Mouse (Mus musculus): ENCODE results near the gene Parp3. TPM values are rescaled to one million over a fixed set of nuclear protein-coding genes. Genes with fewer than 3 reads are reported as not detected.

Parp3 gene
- polyA plus RNA-seq, 1 experiment from 2014 or later = 3.0 TPM

GRCm38 (mm10) chr9:106470991-106471750, 5.6 kb downstream of the Parp3 start:
- no peak overlapping the region for H3K27ac ChIP-seq (ENCODE audit: low read length)
- H3K4me2 ChIP-seq (ENCODE audit: low read depth, low read length) = peak overlapping the region; percentile 48
- no peaks in the 10 kb centered on the region for H3K36me3 ChIP-seq (ENCODE audit: control insufficient read depth, insufficient read depth, low read length)
- no peak overlapping the region for H3K9ac ChIP-seq (ENCODE audit: low read depth, low read length)
- ATAC-seq = no peak
- H3K27me3 ChIP-seq (replicated peaks; ENCODE audit: control insufficient read depth, insufficient read depth, low read length) = no peaks in the 10 kb centered on the region; the same call in 1 of the 2 replicates
- H3K4me1 ChIP-seq (ENCODE audit: control insufficient read depth, insufficient read depth, low read length) = peaks cover 39% of the 10 kb centered on the region
- H3K9me3 ChIP-seq (ENCODE audit: control insufficient read depth, low read length) = no peaks in the 10 kb centered on the region
- H3K4me3 ChIP-seq (ENCODE audit: low read length) = 0 out of 2 replicates have a peak overlapping the region, but pooled peaks have one; percentile 13
- WGBS = 70% methylated on average over 14 of the region's 14 CpGs

- no peak for ATAC-seq
- Histone ChIP-seq H3K27ac (ENCODE audit: low read length) (no peak overlapping the region), H3K4me2 (ENCODE audit: low read depth, low read length) (no peak overlapping the region), H3K9me3 (ENCODE audit: control insufficient read depth, low read length) (no peaks in the 10 kb centered on the region), H3K4me1 (ENCODE audit: control insufficient read depth, insufficient read depth, low read length) (peaks cover 34% of the 10 kb centered on the region), H3K9ac (ENCODE audit: low read depth, low read length) (no peak overlapping the region), H3K36me3 (ENCODE audit: control insufficient read depth, insufficient read depth, low read length) (no peaks in the 10 kb centered on the region), H3K4me3 (ENCODE audit: low read length) (no peak overlapping the region), H3K27me3 (replicated peaks; ENCODE audit: control insufficient read depth, insufficient read depth, low read length) (peaks cover 12% of the 10 kb centered on the region)
- WGBS = 76% methylated on average over 9 of the region's 9 CpGs
Measured at GRCm38 (mm10) chr9:106469776-106470175, 7.0 kb downstream of the Parp3 start.

- Histone ChIP-seq H3K36me3 (ENCODE audit: control insufficient read depth, insufficient read depth, low read length) (no peaks in the 10 kb centered on the region), H3K27me3 (replicated peaks; ENCODE audit: control insufficient read depth, insufficient read depth, low read length) (peaks cover 17% of the 10 kb centered on the region), H3K4me2 (ENCODE audit: low read depth, low read length) (no peak overlapping the region), H3K4me3 (ENCODE audit: low read length) (no peak overlapping the region), H3K27ac (ENCODE audit: low read length) (no peak overlapping the region), H3K4me1 (ENCODE audit: control insufficient read depth, insufficient read depth, low read length) (peaks cover 34% of the 10 kb centered on the region), H3K9ac (ENCODE audit: low read depth, low read length) (no peak overlapping the region), H3K9me3 (ENCODE audit: control insufficient read depth, low read length) (no peaks in the 10 kb centered on the region)
- no peak for ATAC-seq
- WGBS = 72% methylated on average over 6 of the region's 6 CpGs
Measured at GRCm38 (mm10) chr9:106469317-106469716, 7.4 kb downstream of the Parp3 start.

- no peaks in the 10 kb centered on the region for H3K9me3 ChIP-seq (ENCODE audit: control insufficient read depth, low read length)
- WGBS = 93% methylated on average over 7 of the region's 7 CpGs
- no peak overlapping the region for H3K4me2 ChIP-seq (ENCODE audit: low read depth, low read length)
- H3K4me3 ChIP-seq (ENCODE audit: low read length) = no peak overlapping the region
- peaks cover 25% of the 10 kb centered on the region for H3K4me1 ChIP-seq (ENCODE audit: control insufficient read depth, insufficient read depth, low read length)
- H3K27me3 ChIP-seq (replicated peaks; ENCODE audit: control insufficient read depth, insufficient read depth, low read length) = peaks cover 21% of the 10 kb centered on the region
- no peaks in the 10 kb centered on the region for H3K36me3 ChIP-seq (ENCODE audit: control insufficient read depth, insufficient read depth, low read length)
- ATAC-seq = no peak
- no peak overlapping the region for H3K27ac ChIP-seq (ENCODE audit: low read length)
- H3K9ac ChIP-seq (ENCODE audit: low read depth, low read length) = no peak overlapping the region
Measured at GRCm38 (mm10) chr9:106467746-106468145, 9.0 kb downstream of the Parp3 start.

- H3K36me3 ChIP-seq (ENCODE audit: control insufficient read depth, insufficient read depth, low read length) = no peaks in the 10 kb centered on the region
- H3K27me3 ChIP-seq (replicated peaks; ENCODE audit: control insufficient read depth, insufficient read depth, low read length) = peaks cover 21% of the 10 kb centered on the region
- H3K4me2 ChIP-seq (ENCODE audit: low read depth, low read length) = no peak overlapping the region
- ATAC-seq = no peak
- no peak overlapping the region for H3K9ac ChIP-seq (ENCODE audit: low read depth, low read length)
- no peak overlapping the region for H3K27ac ChIP-seq (ENCODE audit: low read length)
- WGBS = 81% methylated on average over 6 of the region's 6 CpGs
- no peaks in the 10 kb centered on the region for H3K9me3 ChIP-seq (ENCODE audit: control insufficient read depth, low read length)
- H3K4me3 ChIP-seq (ENCODE audit: low read length) = no peak overlapping the region
- H3K4me1 ChIP-seq (ENCODE audit: control insufficient read depth, insufficient read depth, low read length) = peaks cover 18% of the 10 kb centered on the region
Measured at GRCm38 (mm10) chr9:106466721-106467120, 10.0 kb downstream of the Parp3 start.

- H3K4me3 ChIP-seq (ENCODE audit: low read length) = peak within 1 kb of the TSS; percentile 67
- no peak within 1 kb of the TSS; the same call in 1 of the 2 replicates for H3K27ac ChIP-seq (ENCODE audit: low read length)
- no peaks in the 10 kb centered on the region for H3K9me3 ChIP-seq (ENCODE audit: control insufficient read depth, low read length)
- H3K9ac ChIP-seq (ENCODE audit: low read depth, low read length) = peak within 1 kb of the TSS; percentile 72
- H3K36me3 ChIP-seq (ENCODE audit: control insufficient read depth, insufficient read depth, low read length) = no peaks in the 10 kb centered on the region
- H3K4me1 ChIP-seq (ENCODE audit: control insufficient read depth, insufficient read depth, low read length) = peaks cover 15% of the 10 kb centered on the region
- 32% methylated on average over 26 of the region's 26 CpGs for WGBS
- no peak for ATAC-seq
- peak within 1 kb of the TSS; percentile 98 for H3K4me2 ChIP-seq (ENCODE audit: low read depth, low read length)
- peaks cover 21% of the 10 kb centered on the region for H3K27me3 ChIP-seq (replicated peaks; ENCODE audit: control insufficient read depth, insufficient read depth, low read length)
Measured at GRCm38 (mm10) chr9:106465571-106466200, 11.1 kb downstream of the Parp3 start, which contains the start of gene Gpr62. TSS of gene Gpr62 (minus strand) at chr9:106465938.

- peaks cover 15% of the 10 kb centered on the region for H3K4me1 ChIP-seq (ENCODE audit: control insufficient read depth, insufficient read depth, low read length)
- peak; percentile 65 for ATAC-seq
- H3K9ac ChIP-seq (ENCODE audit: low read depth, low read length) = peak overlapping the region; percentile 72
- no peaks in the 10 kb centered on the region for H3K9me3 ChIP-seq (ENCODE audit: control insufficient read depth, low read length)
- H3K27me3 ChIP-seq (replicated peaks; ENCODE audit: control insufficient read depth, insufficient read depth, low read length) = peaks cover 21% of the 10 kb centered on the region
- peak overlapping the region; percentile 98 for H3K4me2 ChIP-seq (ENCODE audit: low read depth, low read length)
- no peaks in the 10 kb centered on the region for H3K36me3 ChIP-seq (ENCODE audit: control insufficient read depth, insufficient read depth, low read length)
- 2% methylated on average over 97 of the region's 99 CpGs for WGBS
- H3K4me3 ChIP-seq (ENCODE audit: low read length) = peak overlapping the region; percentile 67
- H3K27ac ChIP-seq (ENCODE audit: low read length) = no peak overlapping the region; the same call in 1 of the 2 replicates
Measured at GRCm38 (mm10) chr9:106464751-106465541, 11.8 kb downstream of the Parp3 start.

- H3K4me2 ChIP-seq (ENCODE audit: low read depth, low read length) = no peak overlapping the region
- H3K36me3 ChIP-seq (ENCODE audit: control insufficient read depth, insufficient read depth, low read length) = no peaks in the 10 kb centered on the region
- H3K4me3 ChIP-seq (ENCODE audit: low read length) = no peak overlapping the region
- no peak overlapping the region for H3K9ac ChIP-seq (ENCODE audit: low read depth, low read length)
- H3K4me1 ChIP-seq (ENCODE audit: control insufficient read depth, insufficient read depth, low read length) = peaks cover 15% of the 10 kb centered on the region
- H3K27ac ChIP-seq (ENCODE audit: low read length) = no peak overlapping the region
- ATAC-seq = no peak
- no peaks in the 10 kb centered on the region for H3K9me3 ChIP-seq (ENCODE audit: control insufficient read depth, low read length)
- peaks cover 21% of the 10 kb centered on the region for H3K27me3 ChIP-seq (replicated peaks; ENCODE audit: control insufficient read depth, insufficient read depth, low read length)
- 85% methylated on average over 21 of the region's 21 CpGs for WGBS
Measured at GRCm38 (mm10) chr9:106463122-106464063, 13.4 kb downstream of the Parp3 start.

All from intestine, embryonic 16.5 days (tissue).